Mouse (Mus musculus): ENCODE measurements around the gene Vwa8. TPM values are rescaled to one million over a fixed set of nuclear protein-coding genes. Genes with fewer than 3 reads are reported as not detected.

Gene Vwa8
- polyA plus RNA-seq, 1 experiment = 0.11 TPM

DNA sequence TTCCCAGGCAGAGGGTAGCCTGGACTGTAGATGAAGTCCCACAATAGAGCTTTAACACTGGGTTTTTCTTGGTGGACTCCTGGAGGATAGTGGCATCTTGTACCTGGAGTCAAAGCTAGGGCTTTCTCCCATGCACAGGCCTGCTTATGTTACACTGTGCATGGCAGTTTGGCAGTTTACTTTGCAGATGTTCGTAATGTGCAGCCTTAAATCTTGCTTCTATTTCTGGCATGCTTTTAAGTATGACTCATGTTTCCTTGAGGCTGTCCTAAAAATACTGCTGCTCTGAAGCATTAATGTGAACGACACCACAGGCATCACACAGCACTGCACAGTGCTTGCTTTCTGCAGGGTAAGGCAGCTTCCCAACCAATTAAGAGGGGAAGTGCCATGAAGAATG is 51.9 kb downstream of the Vwa8 start:
- Histone ChIP-seq H3K9me3 (ENCODE audit: control insufficient read depth, low read length) (no peaks in the 10 kb centered on the region), H3K36me3 (ENCODE audit: control insufficient read depth) (no peaks in the 10 kb centered on the region), H3K4me1 (ENCODE audit: control insufficient read depth) (no peaks in the 10 kb centered on the region), H3K4me3 (replicated peaks) (no peak overlapping the region), H3K27me3 (ENCODE audit: control insufficient read depth) (no peaks in the 10 kb centered on the region)
- no peak for TF ChIP-seq TAL1 (IDR thresholded peaks at IDR 0.05; ENCODE audit: low read length)
- TF ChIP-seq GATA1 (IDR thresholded peaks at IDR 0.05; ENCODE audit: low read length) = no peak

DNA sequence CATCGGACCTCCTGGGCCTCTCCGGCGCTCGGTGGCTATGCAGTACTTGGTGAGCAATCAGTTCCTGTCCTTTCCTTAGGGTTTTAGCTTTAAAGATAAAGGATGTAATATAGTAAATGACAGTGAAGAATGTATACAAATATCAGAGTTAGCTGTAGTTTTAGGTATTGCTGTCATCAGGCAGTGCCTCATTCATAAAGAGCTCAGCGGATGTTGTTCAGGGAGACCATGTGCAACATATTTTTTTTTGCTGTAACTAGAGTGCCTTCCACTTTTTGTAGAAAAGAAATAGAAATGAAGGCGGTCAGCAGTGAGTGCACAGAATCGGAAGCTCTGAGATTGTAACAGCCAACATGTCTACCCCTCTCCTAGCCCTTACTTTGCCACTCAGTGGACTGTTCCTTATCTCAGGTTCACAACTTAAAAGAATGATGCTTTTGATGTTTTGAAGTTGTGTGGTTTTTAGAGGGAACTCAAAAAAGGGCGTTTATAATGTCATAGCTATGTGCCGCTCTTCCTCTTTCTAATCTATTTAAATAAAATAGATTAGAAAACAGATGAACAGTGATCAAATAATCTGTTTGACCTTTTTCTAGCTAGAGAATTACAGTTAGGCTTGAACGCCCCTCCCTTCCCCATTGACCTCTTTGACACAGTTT is 59.5 kb downstream of the Vwa8 start:
- H3K27me3 ChIP-seq (ENCODE audit: control insufficient read depth) = no peaks in the 10 kb centered on the region
- no peaks in the 10 kb centered on the region for H3K9me3 ChIP-seq (ENCODE audit: control insufficient read depth, low read length)
- no peak overlapping the region for H3K4me3 ChIP-seq (replicated peaks)
- no peak for TF ChIP-seq GATA1 (IDR thresholded peaks at IDR 0.05; ENCODE audit: low read length)
- no peak for TF ChIP-seq TAL1 (IDR thresholded peaks at IDR 0.05; ENCODE audit: low read length)
- no peaks in the 10 kb centered on the region for H3K4me1 ChIP-seq (ENCODE audit: control insufficient read depth)
- H3K36me3 ChIP-seq (ENCODE audit: control insufficient read depth) = peaks cover 4% of the 10 kb centered on the region; the same call in 1 of the 2 replicates

DNA sequence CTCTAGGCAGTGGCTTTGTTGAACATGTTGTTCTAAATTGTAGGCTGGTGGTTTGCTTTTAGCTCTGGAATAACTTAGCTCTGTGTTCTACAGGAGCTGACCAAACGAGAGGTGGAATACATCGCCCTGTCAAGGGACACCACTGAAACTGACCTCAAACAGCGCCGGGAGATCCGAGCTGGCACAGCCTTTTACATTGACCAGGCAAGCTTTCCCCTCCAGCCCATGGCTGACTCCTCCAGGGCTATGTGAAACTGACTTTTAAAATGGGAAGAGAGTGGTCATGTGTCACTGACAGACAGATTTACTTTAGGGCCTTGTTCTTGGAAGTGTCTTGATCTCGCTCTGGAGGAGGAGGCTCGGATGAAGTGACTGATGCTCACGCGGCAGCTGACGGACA is 63.2 kb downstream of the Vwa8 start:
- H3K4me1 ChIP-seq (ENCODE audit: control insufficient read depth) = no peaks in the 10 kb centered on the region
- TF ChIP-seq GATA1 (IDR thresholded peaks at IDR 0.05; ENCODE audit: low read length) (no peak), TAL1 (IDR thresholded peaks at IDR 0.05; ENCODE audit: low read length) (no peak)
- H3K27me3 ChIP-seq (ENCODE audit: control insufficient read depth) = no peaks in the 10 kb centered on the region
- H3K36me3 ChIP-seq (ENCODE audit: control insufficient read depth) = peaks cover 4% of the 10 kb centered on the region; the same call in 1 of the 2 replicates
- no peaks in the 10 kb centered on the region for H3K9me3 ChIP-seq (ENCODE audit: control insufficient read depth, low read length)
- H3K4me3 ChIP-seq (replicated peaks) = no peak overlapping the region

- Histone ChIP-seq H3K4me3 (replicated peaks) (no peak overlapping the region), H3K27me3 (ENCODE audit: control insufficient read depth) (no peaks in the 10 kb centered on the region), H3K4me1 (ENCODE audit: control insufficient read depth) (no peaks in the 10 kb centered on the region), H3K9me3 (ENCODE audit: control insufficient read depth, low read length) (no peaks in the 10 kb centered on the region), H3K36me3 (ENCODE audit: control insufficient read depth) (peaks cover 4% of the 10 kb centered on the region; the same call in 1 of the 2 replicates)
- TF ChIP-seq GATA1 (IDR thresholded peaks at IDR 0.05; ENCODE audit: low read length) (no peak), TAL1 (IDR thresholded peaks at IDR 0.05; ENCODE audit: low read length) (no peak)
These were observed 65.3 kb downstream of the Vwa8 start for GRCm38 (mm10) chr14:78914180-78914579.

DNA sequence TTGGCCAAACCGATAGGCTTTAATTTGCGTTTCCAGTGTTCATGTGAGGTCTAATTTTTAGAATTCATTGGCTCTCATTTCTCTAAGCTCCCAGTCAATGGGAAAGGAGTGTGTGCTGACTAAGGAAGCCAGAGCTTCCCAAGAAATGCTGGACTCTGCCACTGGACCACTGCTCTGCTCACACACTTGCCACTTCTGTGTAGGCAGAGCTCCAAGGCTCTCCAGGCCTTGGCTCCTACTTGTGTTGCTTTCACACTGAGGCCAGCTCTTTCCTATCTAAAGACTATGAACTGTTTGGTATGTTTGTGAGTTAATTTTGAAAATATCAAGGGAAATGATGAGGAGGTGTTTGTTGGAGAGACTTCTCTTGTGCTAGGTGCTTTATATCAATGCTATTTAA is 67.8 kb downstream of the Vwa8 start:
- no peaks in the 10 kb centered on the region for H3K9me3 ChIP-seq (ENCODE audit: control insufficient read depth, low read length)
- no peak overlapping the region for H3K4me3 ChIP-seq (replicated peaks)
- H3K36me3 ChIP-seq (ENCODE audit: control insufficient read depth) = peaks cover 2% of the 10 kb centered on the region; the same call in 1 of the 2 replicates
- no peaks in the 10 kb centered on the region for H3K27me3 ChIP-seq (ENCODE audit: control insufficient read depth)
- TF ChIP-seq TAL1 (IDR thresholded peaks at IDR 0.05; ENCODE audit: low read length) = no peak
- TF ChIP-seq GATA1 (IDR thresholded peaks at IDR 0.05; ENCODE audit: low read length) = no peak
- H3K4me1 ChIP-seq (ENCODE audit: control insufficient read depth) = no peaks in the 10 kb centered on the region

- Histone ChIP-seq H3K4me3 (replicated peaks) (no peak overlapping the region), H3K27me3 (ENCODE audit: control insufficient read depth) (no peaks in the 10 kb centered on the region), H3K4me1 (ENCODE audit: control insufficient read depth) (no peaks in the 10 kb centered on the region), H3K9me3 (ENCODE audit: control insufficient read depth, low read length) (no peaks in the 10 kb centered on the region), H3K36me3 (ENCODE audit: control insufficient read depth) (peaks cover 2% of the 10 kb centered on the region)
- TF ChIP-seq GATA1 (IDR thresholded peaks at IDR 0.05; ENCODE audit: low read length) = no peak
- no peak for TF ChIP-seq TAL1 (IDR thresholded peaks at IDR 0.05; ENCODE audit: low read length)
These were observed 72.4 kb downstream of the Vwa8 start for GRCm38 (mm10) chr14:78921219-78921618.

GRCm38 (mm10) chr14:78923631-78924030 is 74.8 kb downstream of the Vwa8 start:
- no peak for TF ChIP-seq TAL1 (IDR thresholded peaks at IDR 0.05; ENCODE audit: low read length)
- no peak for TF ChIP-seq GATA1 (IDR thresholded peaks at IDR 0.05; ENCODE audit: low read length)
- Histone ChIP-seq H3K9me3 (ENCODE audit: control insufficient read depth, low read length) (no peaks in the 10 kb centered on the region), H3K27me3 (ENCODE audit: control insufficient read depth) (no peaks in the 10 kb centered on the region), H3K4me3 (replicated peaks) (no peak overlapping the region), H3K4me1 (ENCODE audit: control insufficient read depth) (no peaks in the 10 kb centered on the region), H3K36me3 (ENCODE audit: control insufficient read depth) (peaks cover 2% of the 10 kb centered on the region)

DNA sequence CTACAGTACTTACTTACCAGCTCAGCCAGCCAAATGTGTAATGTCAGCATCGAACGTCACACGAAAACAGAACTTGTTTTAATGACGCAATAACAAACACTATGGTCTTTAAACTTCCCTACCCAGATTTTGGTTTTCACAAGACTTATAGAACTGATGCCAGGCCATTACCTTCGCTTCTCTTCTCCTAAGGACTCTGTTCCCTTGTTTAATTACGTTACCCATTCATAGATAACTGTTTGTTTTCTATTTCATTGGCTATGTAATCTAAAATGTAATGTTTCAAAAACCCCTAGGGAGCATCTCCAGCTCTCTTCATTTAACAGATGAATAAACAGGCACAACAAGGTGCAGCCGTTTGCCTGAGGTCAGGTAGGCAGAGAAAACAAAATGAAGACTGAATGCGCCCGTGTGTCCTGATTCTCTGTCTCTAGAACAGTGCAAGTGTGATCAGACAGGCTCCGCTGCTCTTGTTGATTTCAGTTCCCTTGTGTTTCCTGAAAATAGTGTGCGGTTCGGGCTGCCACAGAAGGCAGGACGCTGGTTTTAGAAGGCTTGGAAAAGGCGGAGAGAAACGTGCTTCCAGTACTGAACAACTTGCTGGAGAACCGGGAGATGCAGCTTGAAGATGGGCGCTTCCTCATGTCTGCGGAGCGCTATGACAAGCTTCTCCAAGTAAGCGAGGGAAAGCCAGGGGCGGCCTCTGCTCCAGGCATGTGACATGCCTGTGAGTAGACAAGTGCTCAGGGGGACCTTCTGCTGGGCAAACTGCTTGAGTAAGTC is 76.1 kb downstream of the Vwa8 start:
- Histone ChIP-seq H3K4me3 (replicated peaks) (no peak overlapping the region), H3K27me3 (ENCODE audit: control insufficient read depth) (no peaks in the 10 kb centered on the region), H3K4me1 (ENCODE audit: control insufficient read depth) (no peaks in the 10 kb centered on the region), H3K9me3 (ENCODE audit: control insufficient read depth, low read length) (no peaks in the 10 kb centered on the region), H3K36me3 (ENCODE audit: control insufficient read depth) (peaks cover 2% of the 10 kb centered on the region)
- TF ChIP-seq TAL1 (IDR thresholded peaks at IDR 0.05; ENCODE audit: low read length) = no peak
- TF ChIP-seq GATA1 (IDR thresholded peaks at IDR 0.05; ENCODE audit: low read length) = no peak

- no peaks in the 10 kb centered on the region for H3K4me1 ChIP-seq (ENCODE audit: control insufficient read depth)
- H3K27me3 ChIP-seq (ENCODE audit: control insufficient read depth) = no peaks in the 10 kb centered on the region
- H3K36me3 ChIP-seq (ENCODE audit: control insufficient read depth) = peaks cover 7% of the 10 kb centered on the region; the same call in 1 of the 2 replicates
- no peak for TF ChIP-seq TAL1 (IDR thresholded peaks at IDR 0.05; ENCODE audit: low read length)
- TF ChIP-seq GATA1 (IDR thresholded peaks at IDR 0.05; ENCODE audit: low read length) = no peak
- no peak overlapping the region for H3K4me3 ChIP-seq (replicated peaks)
- H3K9me3 ChIP-seq (ENCODE audit: control insufficient read depth, low read length) = no peaks in the 10 kb centered on the region
These were observed 83.2 kb downstream of the Vwa8 start for GRCm38 (mm10) chr14:78932094-78932493.
